Mouse (Mus musculus): ENCODE results near the gene Cpm. TPM values are rescaled to one million over a fixed set of nuclear protein-coding genes. Genes with fewer than 3 reads are reported as not detected.
A peak's percentile ranks its signal among the peaks of the same experiment; 100 is the strongest.

Gene Cpm
- polyA plus RNA-seq, 2 experiments from 2014 or later, result 26.0 to 26.2 TPM

DNA sequence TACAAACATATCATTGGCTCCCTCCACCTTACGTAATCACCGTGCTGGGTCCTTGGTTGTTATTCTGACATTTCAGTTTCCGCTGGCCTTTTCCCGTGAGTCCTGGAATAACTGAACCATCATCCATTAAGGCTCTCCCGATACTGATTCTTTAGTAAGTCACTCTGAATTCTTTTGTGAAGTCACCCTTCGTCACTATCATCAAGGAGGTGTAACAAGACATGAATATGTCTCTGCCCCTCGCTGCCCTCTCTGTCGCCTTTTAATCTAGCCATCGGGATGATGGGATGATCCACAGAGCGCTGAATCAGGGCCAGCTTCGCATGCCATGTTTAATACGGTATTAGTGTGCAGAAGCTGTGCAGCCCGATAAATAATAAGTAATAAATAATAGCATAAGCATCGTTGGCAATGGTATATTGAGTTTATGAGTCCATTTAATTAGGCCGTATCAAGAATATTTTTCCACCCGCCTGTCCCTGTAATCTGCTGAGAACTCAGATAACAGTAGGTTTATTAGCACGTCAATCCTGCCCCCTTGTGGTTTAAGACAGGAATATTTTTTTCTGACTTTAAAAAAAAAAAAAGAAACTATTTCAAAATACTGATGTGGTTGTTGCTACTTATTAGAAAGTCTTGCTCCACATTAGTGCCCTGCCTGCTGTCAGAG lies 47.5 kb downstream of the Cpm start:
- ATAC-seq, result peak; percentile 44

DNA sequence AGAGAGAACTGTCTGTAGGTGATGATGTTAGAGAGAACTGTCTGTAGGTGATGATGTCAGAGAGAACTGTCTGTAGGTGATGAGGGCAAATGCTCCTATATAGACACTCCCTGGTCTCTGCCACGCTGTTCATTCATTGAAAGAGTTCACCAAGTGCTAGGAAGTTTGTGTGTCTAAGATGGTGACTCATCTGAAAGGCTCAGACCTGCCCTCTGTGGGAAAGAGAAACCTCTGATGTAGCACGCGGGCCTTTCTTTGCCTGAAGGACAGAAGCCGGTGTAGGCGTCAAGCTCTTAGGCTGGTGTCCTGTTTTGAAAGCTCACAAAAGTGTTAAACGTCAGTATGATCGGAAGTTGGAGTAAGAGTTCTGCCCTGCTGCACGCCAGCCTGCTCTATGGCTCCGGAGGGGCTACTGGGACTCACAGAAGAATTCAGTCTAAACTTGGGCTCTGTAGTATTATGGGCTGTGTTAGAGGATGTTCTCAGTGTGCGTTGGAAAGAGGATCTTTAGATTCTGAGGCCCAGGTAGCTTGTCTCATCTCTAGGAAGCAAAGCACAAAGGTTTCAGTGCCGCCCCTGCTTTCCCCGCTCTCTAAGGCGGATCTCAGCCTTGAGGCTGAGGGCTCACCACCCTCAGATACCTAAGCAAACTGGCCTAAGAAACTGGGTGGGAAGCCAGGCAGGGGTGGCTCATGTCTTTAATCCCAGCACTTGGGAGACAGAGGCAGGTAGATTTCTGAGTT lies 48.4 kb downstream of the Cpm start:
- peak; percentile 46 for ATAC-seq

DNA sequence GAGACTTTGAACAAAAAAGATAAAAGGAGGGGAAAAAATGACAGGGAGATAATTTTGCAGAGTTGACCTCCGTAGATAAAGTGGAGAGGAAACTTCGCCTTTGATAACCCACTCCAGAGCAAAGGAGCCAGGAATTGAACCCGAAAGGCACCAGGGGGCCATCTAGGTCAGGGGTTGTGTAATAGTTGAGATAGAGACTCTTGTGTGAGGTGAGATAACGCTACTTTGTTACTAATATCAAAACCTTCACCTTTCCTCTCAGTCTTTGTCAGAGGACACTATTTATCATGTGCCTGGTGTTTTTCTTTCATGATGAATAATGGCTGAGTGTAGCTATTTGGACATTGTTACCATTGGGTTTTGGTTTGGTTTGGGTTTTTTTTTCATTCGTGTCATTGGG lies 49.1 kb downstream of the Cpm start:
- no peak for ATAC-seq

DNA sequence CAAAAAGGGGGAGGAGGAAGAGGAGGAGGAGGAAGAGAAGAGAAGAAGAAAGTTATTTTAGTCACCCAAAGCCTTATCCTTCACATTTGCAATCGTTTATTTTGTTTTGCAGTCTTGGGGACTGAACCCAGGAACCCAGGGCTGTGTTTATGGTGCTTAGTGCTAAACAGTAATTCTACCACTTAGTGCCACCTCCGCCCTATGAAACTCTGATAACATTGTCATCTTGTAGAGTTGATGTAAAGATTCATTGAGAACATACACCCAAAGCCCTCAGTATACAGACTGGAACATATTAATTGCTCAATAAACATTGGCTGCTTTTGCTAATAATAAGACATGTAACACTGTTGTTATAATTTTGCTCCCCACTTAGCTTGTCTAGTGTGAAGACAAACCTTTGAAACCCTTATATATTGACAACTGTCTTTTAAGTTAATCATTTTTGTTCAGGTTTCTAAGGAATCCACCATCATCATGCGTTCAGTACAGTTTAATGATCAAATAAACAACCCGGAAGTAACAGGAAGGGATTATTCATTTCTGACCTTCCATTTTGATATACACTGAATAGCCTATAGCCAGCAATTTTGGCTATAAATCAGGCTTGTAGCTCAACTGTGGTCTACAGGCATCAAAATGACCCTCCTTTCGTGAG lies 49.9 kb downstream of the Cpm start:
- ATAC-seq, result no peak

DNA sequence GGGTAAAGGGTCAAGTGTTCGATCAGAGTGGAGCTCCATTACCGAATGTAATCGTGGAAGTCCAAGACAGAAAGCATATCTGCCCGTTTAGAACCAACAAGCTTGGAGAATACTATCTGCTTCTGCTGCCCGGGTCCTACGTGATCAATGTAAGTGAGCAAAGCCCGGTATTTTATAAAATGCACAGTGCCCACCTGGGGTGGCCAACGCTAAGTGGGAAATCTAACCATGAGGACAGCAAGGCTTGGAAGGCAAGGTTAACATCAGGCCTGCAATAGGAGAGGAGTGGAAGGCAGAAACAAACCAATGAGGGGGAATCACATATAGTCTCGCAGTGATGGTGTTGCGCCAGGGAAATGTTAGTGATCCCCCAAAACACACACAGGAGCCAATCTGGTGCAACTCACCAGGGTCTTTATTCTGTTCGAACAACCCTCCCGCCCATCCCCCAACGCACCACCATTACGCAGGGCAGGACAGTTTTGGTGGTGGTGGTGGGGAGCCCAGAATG lies 50.7 kb downstream of the Cpm start:
- no peak for ATAC-seq

DNA sequence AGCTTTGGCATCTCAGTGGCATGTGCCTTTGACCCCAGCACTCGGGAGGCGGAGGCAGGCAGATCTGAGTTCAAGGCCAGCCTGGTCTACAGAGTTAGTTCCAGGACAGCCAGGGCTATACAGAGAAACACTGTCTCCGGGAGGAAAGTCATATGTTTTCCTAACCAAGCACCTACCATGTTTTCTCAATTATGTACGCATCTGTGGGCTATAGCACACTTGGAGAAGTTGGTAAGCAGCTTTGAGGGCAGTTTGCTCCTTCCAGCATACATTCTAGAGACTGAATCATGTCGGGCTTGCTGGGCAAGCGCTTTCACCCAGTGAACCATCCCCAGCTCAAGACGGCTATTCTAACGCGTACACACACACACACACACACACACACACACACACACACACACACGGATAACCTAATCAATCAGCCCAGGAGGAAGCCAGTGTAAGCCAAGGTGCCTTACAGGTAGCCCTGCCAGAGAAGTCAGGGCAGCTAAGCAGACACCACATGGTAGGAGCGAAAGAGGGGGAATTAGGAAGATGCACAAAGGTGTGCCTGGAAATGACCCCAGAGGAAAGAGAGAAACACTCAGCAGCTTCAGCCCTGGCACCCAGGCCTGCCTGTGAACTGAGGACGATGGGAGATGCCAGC lies 51.7 kb downstream of the Cpm start:
- ATAC-seq, result no peak

DNA sequence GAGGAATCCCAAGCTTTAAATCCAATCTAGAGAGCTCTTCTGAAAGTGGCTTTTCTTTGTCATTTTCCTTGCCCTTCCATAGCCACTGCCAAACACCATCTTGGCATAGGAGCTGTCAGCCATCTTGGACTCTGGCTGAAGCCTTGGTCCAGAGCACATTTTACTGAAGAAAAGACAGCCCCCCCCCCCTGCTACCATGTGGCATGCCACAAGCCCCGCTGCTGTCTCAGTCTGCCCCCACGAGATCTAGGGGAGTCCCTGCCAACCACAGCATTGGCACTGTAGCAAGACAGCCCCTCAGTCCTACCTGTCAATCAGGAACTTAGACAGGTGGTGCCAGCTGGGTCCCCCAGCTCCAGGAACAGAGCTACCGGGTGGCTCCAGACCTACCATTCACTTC lies 52.2 kb downstream of the Cpm start:
- no peak for ATAC-seq

DNA sequence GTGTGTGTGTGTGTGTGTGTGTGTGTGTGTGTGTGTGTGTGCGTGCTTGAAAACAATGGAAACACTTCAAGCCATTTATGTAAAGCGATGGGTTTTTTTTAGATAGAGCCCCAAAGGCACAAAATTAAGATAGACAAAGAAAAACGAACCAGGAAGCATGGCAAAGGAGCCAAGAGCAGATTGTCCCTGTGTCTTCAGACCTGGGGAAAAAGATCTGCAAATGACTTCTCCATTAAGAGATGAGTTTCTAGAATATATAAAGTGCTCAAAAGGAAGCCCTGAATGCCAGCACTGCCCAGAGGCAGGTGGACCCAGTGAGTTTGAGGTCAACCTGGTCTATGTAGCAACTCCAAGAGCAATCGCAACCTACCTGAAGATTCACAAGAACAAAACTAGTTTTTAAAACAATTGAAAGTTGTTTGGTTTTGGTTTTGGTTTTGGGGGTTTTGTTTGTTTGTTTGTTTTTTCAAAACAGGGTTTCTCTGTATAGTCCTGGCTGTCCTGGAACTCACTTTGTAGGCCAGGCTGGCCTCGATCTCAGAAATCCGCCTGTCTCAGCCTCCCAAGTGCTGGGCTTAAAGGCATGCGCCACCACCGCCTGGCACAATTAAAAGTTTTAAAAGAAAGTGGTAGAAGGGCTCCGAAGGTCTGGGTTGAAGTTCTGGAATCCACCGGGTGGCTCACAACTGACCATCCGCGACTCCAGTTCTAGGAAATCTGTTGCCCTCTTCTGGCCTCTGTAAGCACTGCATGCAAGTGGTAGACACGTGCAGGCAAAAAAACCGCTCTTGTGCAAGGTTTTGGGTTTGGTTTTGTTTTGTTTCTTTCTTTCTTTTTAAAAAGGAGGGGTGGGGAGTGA lies 52.9 kb downstream of the Cpm start:
- no peak for ATAC-seq

DNA sequence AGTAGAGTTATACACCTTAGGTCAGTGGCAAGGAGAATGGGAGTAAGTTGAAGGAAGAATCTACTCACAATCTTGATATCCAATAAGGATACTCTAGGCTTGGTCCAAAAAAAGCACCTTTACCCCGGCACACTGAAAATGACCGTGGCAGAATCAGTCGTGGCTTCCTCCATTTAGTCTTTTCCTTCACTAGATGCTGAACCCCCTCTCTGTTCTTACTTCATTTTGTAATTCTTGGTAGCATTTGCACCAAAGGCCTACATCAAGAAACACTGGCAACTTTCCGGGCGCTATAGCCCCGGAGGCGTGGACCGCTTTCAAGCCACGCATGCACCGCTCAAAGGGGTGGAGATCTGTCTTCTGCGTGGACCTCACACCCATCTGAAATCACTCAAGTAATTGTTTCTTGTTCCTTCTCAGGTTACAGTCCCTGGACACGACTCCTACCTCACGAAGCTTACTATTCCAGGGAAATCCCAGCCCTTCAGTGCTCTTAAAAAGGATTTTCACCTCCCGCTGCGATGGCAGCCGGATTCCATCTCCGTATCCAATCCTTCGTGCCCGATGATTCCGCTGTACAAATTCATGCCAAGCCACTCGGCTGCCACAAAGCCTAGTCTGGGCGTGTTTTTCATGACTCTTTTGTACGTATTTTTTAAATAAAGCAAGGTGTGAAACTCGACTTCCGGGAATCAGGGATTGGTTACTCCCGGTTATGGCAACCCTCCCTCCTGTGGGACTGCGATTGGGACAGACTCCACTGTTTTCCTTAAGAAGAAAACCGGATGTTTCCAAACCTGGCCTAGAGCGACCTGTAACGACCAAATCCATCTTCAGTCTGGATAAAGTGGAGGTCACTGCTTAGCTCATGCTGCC lies 53.8 kb downstream of the Cpm start:
- ATAC-seq, result no peak

DNA sequence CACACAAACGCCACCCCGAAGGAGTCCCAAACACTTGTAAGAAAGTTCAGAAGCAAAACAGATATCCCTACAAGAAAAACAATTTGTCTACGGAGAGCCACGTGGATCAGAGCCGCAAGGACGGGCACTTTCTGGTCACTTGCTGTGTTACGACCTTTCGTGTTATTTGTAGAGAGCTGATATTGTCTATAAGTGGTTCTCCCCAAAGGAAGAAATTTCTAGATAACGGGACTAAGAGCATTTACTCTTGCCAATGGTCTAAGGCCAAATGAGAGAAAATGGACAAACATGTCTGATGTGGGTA lies 54.4 kb downstream of the Cpm start:
- no peak for ATAC-seq

DNA sequence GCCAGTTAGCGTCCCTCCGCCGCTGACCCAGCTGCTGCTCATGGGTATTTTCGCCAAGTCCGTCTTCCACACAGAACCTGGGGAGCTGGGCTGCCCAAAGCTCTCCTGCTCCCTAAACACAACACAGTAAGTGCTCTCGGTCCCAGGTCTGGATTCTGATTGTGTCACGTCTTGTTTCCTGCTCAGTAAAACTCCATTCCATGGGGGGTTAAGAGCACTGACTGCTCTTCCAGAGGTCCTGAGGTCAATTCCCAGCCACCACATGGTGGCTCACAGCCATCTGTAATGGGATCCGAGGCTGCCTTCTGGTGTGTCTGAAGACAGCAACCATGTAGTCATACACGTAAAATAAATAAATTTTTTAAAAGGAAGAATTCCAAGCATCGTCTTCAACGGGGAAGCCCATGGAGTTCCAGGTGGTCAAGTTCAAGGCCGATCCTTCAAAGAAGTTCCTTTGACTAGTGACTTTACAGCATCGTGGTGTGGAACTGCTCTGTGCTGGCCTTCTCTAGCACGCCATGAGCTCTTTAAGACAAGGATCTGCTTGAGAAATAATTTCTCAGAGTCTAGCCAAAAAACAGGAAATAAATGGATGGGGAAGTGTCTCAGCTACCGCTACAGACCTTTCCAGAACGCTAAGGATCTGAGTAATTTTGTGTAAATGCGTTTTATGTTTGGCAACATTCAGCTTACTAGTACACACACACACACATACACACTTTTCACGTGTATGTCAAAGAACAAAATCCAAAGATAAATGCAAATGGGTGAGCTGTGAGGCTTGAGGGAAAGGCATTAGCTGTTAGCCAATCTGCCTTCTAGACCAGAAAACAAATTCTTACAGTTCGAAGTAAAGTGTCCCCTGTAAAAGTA lies 55.2 kb downstream of the Cpm start:
- ATAC-seq, result no peak

DNA sequence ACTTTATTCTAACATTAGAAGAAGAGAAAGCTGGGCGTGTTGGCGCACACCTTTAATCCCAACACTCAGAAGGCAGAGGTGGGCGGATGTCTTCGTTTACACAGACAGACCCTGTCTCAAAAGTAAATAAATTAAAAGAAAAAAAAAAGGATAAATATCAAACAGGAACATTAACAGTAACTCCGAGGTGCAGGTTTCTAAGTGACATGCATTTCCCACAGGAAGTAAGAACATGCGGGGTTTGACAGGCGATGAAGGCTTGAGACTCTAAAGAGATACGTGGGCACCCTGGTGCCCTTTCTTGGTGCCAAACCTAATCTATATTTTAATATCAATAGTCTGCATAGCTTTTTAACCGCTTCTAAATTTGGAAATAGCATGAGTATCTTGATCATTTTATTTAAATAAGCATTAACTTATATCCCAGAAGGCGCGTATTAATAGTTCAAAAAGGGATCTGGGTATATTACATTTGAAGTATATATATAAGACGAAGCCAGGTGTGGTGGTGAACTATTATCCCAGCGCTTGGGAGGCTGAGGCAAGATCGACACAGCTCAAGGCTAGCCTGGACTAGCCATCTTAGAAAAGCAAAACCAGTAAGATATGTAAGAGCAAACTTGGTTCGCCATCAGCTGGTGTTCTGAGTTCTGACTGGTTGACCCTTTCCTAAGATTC lies 56.0 kb downstream of the Cpm start:
- ATAC-seq, result no peak

DNA sequence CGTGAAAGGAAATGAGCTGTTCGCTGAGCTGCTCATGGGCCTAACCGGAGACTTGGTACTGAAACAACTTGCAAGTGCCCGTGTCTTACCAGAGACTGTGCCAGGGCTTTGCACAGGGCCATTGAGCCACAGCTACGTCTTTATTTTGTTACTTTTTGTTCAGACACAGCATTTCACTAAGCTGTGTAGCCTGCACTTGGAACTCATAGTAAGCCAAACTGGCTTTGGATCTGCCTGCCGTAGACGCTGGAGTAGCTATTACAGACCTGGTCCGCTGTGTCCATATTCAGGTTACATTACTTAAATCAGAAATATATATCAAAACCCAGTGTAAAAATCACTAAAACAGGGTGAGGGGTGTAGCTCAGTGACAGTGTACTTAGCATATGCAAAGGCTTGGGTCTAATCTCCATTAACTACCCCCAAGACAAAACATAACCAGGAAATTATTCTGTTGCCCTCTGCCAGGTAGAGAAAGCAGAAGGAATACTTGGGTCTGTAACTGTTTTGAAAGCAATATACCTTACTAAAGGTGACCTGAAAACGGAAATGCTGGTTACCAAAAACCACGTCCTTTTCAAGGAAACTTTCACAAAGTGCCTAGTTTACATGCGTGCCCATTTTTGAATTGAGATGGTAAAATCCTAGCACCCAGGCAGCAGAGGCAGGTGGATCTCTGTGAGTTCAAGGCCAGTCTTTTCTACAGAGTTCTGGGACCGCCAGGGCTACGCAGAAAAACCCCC lies 56.7 kb downstream of the Cpm start:
- no peak for ATAC-seq

DNA sequence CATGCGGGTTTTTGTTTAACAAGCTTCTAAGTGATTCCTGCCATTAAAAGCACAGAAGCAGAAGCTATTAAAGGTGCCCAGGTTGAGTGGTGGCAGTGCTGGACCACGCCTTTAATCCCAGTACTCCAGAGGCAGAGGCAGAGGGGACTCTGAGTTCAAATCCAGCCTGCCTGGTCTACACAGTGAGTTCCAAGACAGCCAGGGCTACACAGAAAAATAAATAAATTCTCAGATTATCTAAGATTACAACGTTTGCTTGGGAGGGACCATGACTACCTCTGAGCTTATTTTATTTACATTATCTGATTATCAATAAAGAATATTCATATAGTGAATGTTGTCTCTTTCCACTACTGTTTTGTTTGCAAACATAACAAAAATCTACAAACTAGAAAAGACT lies 57.7 kb downstream of the Cpm start:
- ATAC-seq, result no peak

DNA sequence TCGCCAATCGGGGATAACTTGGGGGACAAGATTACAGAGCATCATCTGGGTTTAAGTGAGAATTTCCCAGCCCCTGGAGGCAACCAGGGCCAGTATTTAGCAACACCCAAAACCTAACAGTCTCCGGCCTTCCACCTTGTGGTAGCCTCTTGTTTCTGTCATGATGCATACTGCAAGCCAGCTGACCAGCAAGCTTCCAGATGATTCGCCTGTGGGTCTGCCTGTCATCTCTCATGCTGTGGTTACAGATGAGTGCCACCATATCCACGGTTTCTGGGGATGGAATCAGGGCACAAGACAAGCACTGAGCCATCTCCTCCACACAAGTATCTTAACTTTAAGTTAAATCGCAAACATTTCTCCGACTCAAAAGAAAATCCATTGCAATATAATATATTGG lies 58.3 kb downstream of the Cpm start:
- no peak for ATAC-seq

DNA sequence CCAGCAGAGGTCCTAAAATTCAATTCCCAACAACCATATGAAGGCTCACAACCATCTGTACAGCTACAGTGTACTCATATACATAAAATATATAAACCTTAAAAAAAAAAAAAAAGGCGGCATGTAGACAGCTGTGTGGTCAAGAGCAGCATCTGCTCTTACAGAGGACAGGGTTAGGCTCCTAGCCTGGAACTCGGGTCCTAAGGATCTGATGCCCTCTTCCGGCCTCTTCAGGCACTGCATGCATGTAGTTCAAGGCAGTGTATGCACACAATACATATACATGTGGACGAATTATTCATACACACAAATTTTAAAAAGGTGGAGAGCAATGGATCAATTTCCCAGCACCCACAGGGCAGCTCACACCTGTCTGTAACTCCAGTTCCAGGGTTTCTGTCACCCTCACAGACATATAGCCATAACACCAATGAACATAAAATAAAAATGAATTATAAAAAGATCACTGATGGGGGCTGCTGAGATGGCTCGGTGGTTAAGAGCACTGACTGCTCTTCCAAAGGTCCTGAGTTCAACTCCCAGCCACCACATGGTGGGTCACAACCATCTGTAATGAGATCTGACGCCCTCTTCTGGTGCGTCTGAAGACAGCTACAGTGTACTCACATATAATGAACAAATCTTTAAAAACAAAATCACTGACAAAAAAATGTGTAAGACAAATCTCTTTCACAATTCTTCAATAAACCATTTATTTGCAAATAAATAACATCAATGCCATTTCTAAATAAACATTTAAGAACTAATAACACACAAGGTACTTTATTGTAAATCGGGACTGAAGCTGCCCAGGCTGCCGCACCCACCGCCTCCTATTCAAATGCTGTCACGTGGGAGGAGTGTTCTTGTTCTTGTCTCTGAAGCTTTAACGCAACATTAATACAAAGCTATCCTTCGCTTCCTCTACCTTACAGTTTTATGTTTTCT lies 59.2 kb downstream of the Cpm start:
- peak; percentile 32 for ATAC-seq

DNA sequence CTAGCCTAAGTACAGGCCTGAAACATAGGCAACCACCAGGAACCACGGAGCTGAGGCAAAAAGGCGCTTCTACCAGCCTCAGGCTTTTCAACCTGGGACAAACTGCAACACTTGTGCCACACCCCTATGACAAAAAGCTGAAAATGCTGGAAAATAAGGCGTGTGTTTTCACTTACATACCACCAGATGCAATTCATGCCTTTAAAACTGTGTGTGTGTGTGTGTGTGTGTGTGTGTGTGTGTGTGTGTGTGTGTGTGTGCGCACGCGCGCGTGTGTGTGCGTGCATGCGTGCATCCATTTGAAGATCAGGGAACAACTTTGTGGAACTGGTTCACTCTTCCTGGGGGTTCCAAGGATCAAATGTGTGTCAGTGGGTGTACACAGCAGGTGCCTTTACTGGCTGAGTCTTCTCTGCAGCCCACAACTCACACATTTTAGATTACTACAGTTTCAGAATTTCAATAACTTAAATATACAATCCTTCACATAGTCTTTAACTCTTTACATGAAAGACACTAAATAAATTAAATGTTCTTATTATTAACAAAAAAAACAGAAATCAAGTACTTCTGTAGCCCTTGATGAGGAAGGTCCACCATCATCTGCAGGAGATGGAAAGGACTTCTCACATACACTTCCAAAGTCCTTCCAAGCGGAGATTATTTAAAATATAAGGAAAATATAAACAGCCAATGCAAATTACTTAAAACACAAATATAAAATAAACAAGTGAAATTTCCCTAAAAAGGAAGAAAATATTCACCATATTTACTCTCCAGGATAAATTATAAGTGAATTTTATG lies 60.2 kb downstream of the Cpm start:
- ATAC-seq, result no peak
